Mouse (Mus musculus) gastrocnemius, adult 18-20 months (tissue): ENCODE data around the gene Olfr1373. TPM values are rescaled to one million over a fixed set of nuclear protein-coding genes. Genes with fewer than 3 reads are reported as not detected.
A peak's percentile ranks its signal among the peaks of the same experiment; 100 is the strongest.

Source experiments
- DNase-seq: peaks from one replicate; pipeline ENCODE4 v3.0.0; 2021; ENCODE audit warnings: low spot score
- microRNA-seq: library from miRNA; unstranded; fragments of <30 nt; microRNA quantifications from one replicate; pipeline ENCODE4 v1.2.0, GENCODE M21; 2021
- total RNA-seq, 2 experiments: library from RNA; stranded (reverse); gene quantifications; 2 replicates each; pipeline ENCODE4 v1.2.3; 2021

Olfr1373 gene
- total RNA-seq, 2 experiments from 2014 or later = not detected

- DNase-seq = no peak
Measured at GRCm38 (mm10) chr11:52106438-52106837, 38.9 kb downstream of the Olfr1373 start.

- DNase-seq = no peak
Measured at GRCm38 (mm10) chr11:52106037-52106436, 39.3 kb downstream of the Olfr1373 start.

- no peak for DNase-seq
Measured at GRCm38 (mm10) chr11:52105503-52105902, 39.8 kb downstream of the Olfr1373 start.

- no peak for DNase-seq
Measured at GRCm38 (mm10) chr11:52102977-52103376, 42.4 kb downstream of the Olfr1373 start.

GRCm38 (mm10) chr11:52099771-52100219 is 45.5 kb downstream of the Olfr1373 start:
- DNase-seq = no peak

- peak; percentile 49 for DNase-seq
Measured at GRCm38 (mm10) chr11:52099031-52099761, 46.1 kb downstream of the Olfr1373 start.

GRCm38 (mm10) chr11:52098398-52098946 is 46.9 kb downstream of the Olfr1373 start, which contains the start of gene Ppp2ca:
Gene Ppp2ca (plus strand): TSS chr11:52098681.
- peak; percentile 98 for DNase-seq

GRCm38 (mm10) chr11:52097596-52097995 is 47.7 kb downstream of the Olfr1373 start:
- no peak for DNase-seq

GRCm38 (mm10) chr11:52097016-52097415 is 48.3 kb downstream of the Olfr1373 start:
- no peak for DNase-seq

Small RNAs within 50 kb of the gene (microRNA-seq; reads per million reads assigned to microRNA genes)
- gene Gm24157 (not detected), gene Mir3061 (74.0 reads per million, percentile 55 among the genes with 10 or more reads in this experiment)

Other genes with a start within 250 kb of the Olfr1373 start
- 10 to 100 TPM; 24.3 to 27.2 TPM for gene Cdkn2aipnl, start 177.9 kb downstream of the Olfr1373 start, total RNA-seq
- gene Ube2b, start 144.8 kb downstream of the Olfr1373 start, total RNA-seq = 100 to 1,000 TPM; 574 to 604 TPM
- gene Cdkl3, start 141.3 kb downstream of the Olfr1373 start, total RNA-seq = 1 to 10 TPM; 3.0 to 4.6 TPM
- 10 to 100 TPM; 38.8 to 50.3 TPM for gene Ppp2ca, start 46.8 kb downstream of the Olfr1373 start, total RNA-seq
- not detected for gene Olfr1371, start 68.5 kb upstream of the Olfr1373 start, total RNA-seq
- gene Skp1a, start 86.5 kb upstream of the Olfr1373 start, total RNA-seq = 100 to 1,000 TPM; 289 to 291 TPM
- gene Tcf7, start 137.5 kb upstream of the Olfr1373 start, total RNA-seq = under 1 TPM; 0.23 to 0.50 TPM
- 1,000 to 10,000 TPM; 1,411 to 1,472 TPM for gene Vdac1, start 215.3 kb upstream of the Olfr1373 start, total RNA-seq